Mouse (Mus musculus): Measurements from ENCODE around the gene Adamts10. TPM values are rescaled to one million over a fixed set of nuclear protein-coding genes. Genes with fewer than 3 reads are reported as not detected.

Gene Adamts10
- polyA plus RNA-seq, 1 experiment from 2014 or later, result 54.7 TPM

- no peak overlapping the region for H3K4me3 ChIP-seq (ENCODE audit: low read depth, low read length)
- H3K27ac ChIP-seq (ENCODE audit: low read depth, low read length), result no peak overlapping the region
- no peaks in the 10 kb centered on the region for H3K27me3 ChIP-seq (ENCODE audit: control insufficient read depth, insufficient read depth, low read length)
- no peaks in the 10 kb centered on the region; the same call in 1 of the 2 replicates for H3K36me3 ChIP-seq (ENCODE audit: control insufficient read depth, insufficient read depth, low read length)
- no peaks in the 10 kb centered on the region for H3K9me3 ChIP-seq (ENCODE audit: control insufficient read depth, low read length)
- ATAC-seq (replicated peaks; ENCODE audit: low FRiP score) (no peak), DNase-seq (ENCODE audit: low spot score) (no peak)
- H3K9ac ChIP-seq (ENCODE audit: low read length), result no peak overlapping the region
- no peaks in the 10 kb centered on the region for H3K4me1 ChIP-seq (replicated peaks; ENCODE audit: control insufficient read depth, insufficient read depth, low read length)
- H3K4me2 ChIP-seq (ENCODE audit: low read depth, low read length, severe bottlenecking), result no peak overlapping the region
- WGBS, result 97% methylated on average over 4 of the region's 4 CpGs
Measured at GRCm38 (mm10) chr17:33539878-33540277, 15.9 kb downstream of the Adamts10 start.

DNA sequence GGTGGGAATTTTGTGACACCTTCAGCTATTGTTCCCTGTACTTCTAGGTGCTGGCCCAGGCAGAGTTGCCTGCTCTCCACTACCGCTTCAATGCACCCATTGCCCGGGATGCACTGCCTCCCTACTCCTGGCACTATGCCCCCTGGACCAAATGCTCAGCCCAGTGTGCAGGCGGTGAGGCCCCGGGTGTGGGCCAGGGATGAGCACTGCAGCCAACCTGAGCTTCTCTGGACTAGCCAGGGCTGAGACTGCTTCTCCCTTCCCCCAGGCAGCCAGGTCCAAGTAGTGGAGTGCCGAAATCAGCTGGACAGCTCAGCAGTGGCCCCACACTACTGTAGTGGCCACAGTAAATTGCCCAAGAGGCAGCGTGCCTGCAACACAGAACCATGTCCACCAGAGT, 25.2 kb downstream of the Adamts10 start:
- Histone ChIP-seq H3K27me3 (ENCODE audit: control insufficient read depth, insufficient read depth, low read length) (no peaks in the 10 kb centered on the region), H3K4me1 (replicated peaks; ENCODE audit: control insufficient read depth, insufficient read depth, low read length) (no peaks in the 10 kb centered on the region), H3K9ac (ENCODE audit: low read length) (no peak overlapping the region), H3K9me3 (ENCODE audit: control insufficient read depth, low read length) (no peaks in the 10 kb centered on the region), H3K27ac (ENCODE audit: low read depth, low read length) (no peak overlapping the region), H3K4me2 (ENCODE audit: low read depth, low read length, severe bottlenecking) (no peak overlapping the region), H3K4me3 (ENCODE audit: low read depth, low read length) (no peak overlapping the region), H3K36me3 (ENCODE audit: control insufficient read depth, insufficient read depth, low read length) (no peaks in the 10 kb centered on the region)
- no peak for DNase-seq (ENCODE audit: low spot score)
- no peak for ATAC-seq (replicated peaks; ENCODE audit: low FRiP score)
- 88% methylated on average over 6 of the region's 6 CpGs for WGBS

DNA sequence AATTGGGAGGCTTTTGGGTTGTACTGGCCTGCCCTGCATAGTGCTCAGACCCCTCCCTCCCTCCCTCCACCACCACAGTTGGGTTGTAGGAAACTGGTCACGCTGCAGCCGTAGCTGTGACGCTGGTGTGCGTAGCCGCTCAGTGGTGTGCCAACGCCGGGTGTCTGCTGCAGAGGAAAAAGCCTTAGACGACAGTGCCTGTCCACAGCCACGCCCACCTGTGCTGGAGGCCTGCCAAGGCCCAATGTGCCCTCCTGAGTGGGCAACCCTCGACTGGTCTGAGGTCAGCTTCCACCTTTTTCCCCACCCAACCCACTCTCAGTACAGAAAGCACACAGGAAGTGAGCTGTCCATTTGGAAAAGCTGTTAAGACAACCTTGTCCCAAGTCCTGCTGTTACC, 26.4 kb downstream of the Adamts10 start:
- no peaks in the 10 kb centered on the region for H3K4me1 ChIP-seq (replicated peaks; ENCODE audit: control insufficient read depth, insufficient read depth, low read length)
- ATAC-seq (replicated peaks; ENCODE audit: low FRiP score) (no peak), DNase-seq (ENCODE audit: low spot score) (no peak)
- WGBS, result 85% methylated on average over 10 of the region's 10 CpGs
- H3K27ac ChIP-seq (ENCODE audit: low read depth, low read length), result no peak overlapping the region
- no peaks in the 10 kb centered on the region for H3K9me3 ChIP-seq (ENCODE audit: control insufficient read depth, low read length)
- H3K4me2 ChIP-seq (ENCODE audit: low read depth, low read length, severe bottlenecking), result no peak overlapping the region
- H3K36me3 ChIP-seq (ENCODE audit: control insufficient read depth, insufficient read depth, low read length), result no peaks in the 10 kb centered on the region
- no peak overlapping the region for H3K4me3 ChIP-seq (ENCODE audit: low read depth, low read length)
- H3K27me3 ChIP-seq (ENCODE audit: control insufficient read depth, insufficient read depth, low read length), result no peaks in the 10 kb centered on the region
- no peak overlapping the region for H3K9ac ChIP-seq (ENCODE audit: low read length)

DNA sequence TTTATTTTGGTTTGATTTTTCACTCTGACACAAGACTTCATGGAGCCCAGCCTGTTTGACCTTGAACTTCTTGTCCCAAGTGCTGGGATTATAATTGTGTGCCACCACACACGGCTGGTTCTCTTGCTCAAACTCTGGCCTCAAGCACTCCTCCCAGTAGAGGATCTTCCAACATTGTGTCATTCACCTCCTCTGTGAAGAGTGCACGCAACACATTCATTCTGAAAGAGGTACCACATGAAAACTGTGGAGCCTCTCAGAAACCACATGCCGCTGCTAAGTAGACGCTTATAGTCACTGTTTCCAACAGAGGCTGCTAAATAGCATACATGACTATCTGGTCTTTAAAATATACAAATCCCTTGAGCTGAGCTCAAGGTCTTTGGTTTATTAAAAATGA, 28.1 kb downstream of the Adamts10 start:
- H3K36me3 ChIP-seq (ENCODE audit: control insufficient read depth, insufficient read depth, low read length), result no peaks in the 10 kb centered on the region
- H3K4me2 ChIP-seq (ENCODE audit: low read depth, low read length, severe bottlenecking), result no peak overlapping the region
- H3K4me1 ChIP-seq (replicated peaks; ENCODE audit: control insufficient read depth, insufficient read depth, low read length), result no peaks in the 10 kb centered on the region
- no peaks in the 10 kb centered on the region for H3K27me3 ChIP-seq (ENCODE audit: control insufficient read depth, insufficient read depth, low read length)
- H3K27ac ChIP-seq (ENCODE audit: low read depth, low read length), result no peak overlapping the region
- WGBS, result 94% methylated on average over 4 of the region's 4 CpGs
- no peak for DNase-seq (ENCODE audit: low spot score)
- H3K9me3 ChIP-seq (ENCODE audit: control insufficient read depth, low read length), result no peaks in the 10 kb centered on the region
- H3K4me3 ChIP-seq (ENCODE audit: low read depth, low read length), result no peak overlapping the region
- H3K9ac ChIP-seq (ENCODE audit: low read length), result no peak overlapping the region
- no peak for ATAC-seq (replicated peaks; ENCODE audit: low FRiP score)

GRCm38 (mm10) chr17:33552964-33553363, 29.0 kb downstream of the Adamts10 start:
- 44% methylated on average over 4 of the region's 4 CpGs for WGBS
- H3K27me3 ChIP-seq (ENCODE audit: control insufficient read depth, insufficient read depth, low read length), result no peaks in the 10 kb centered on the region
- DNase-seq (ENCODE audit: low spot score) (peak; percentile 71), ATAC-seq (replicated peaks; ENCODE audit: low FRiP score) (peak; percentile 27; the same call in 1 of the 2 replicates)
- H3K4me3 ChIP-seq (ENCODE audit: low read depth, low read length), result no peak overlapping the region
- no peak overlapping the region for H3K27ac ChIP-seq (ENCODE audit: low read depth, low read length)
- H3K4me2 ChIP-seq (ENCODE audit: low read depth, low read length, severe bottlenecking), result no peak overlapping the region
- H3K36me3 ChIP-seq (ENCODE audit: control insufficient read depth, insufficient read depth, low read length), result no peaks in the 10 kb centered on the region
- H3K9me3 ChIP-seq (ENCODE audit: control insufficient read depth, low read length), result no peaks in the 10 kb centered on the region
- no peaks in the 10 kb centered on the region for H3K4me1 ChIP-seq (replicated peaks; ENCODE audit: control insufficient read depth, insufficient read depth, low read length)
- H3K9ac ChIP-seq (ENCODE audit: low read length), result no peak overlapping the region

DNA sequence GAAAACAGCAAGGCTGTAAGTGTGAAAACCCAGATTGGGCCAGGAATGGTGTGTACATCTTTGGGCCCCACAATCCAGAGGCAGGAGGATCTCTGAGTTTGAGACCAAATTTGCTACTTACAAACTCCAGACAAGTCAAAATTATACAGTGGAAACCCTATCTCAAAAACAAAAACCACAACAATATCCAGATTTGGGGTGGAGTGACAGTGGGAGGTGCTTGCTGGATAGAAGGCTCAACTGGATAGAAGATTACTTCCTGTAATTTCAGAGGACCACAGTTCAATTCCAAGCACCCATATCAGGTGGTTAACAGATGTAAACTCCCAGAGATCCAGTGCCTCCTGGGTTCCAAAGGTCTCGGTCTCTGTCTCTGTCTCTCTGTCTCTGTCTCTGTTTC, 30.5 kb downstream of the Adamts10 start:
- no peaks in the 10 kb centered on the region for H3K9me3 ChIP-seq (ENCODE audit: control insufficient read depth, low read length)
- no peak overlapping the region for H3K4me2 ChIP-seq (ENCODE audit: low read depth, low read length, severe bottlenecking)
- 95% methylated on average over 1 of the region's 1 CpGs for WGBS
- H3K36me3 ChIP-seq (ENCODE audit: control insufficient read depth, insufficient read depth, low read length), result no peaks in the 10 kb centered on the region
- ATAC-seq (replicated peaks; ENCODE audit: low FRiP score), result no peak
- DNase-seq (ENCODE audit: low spot score), result no peak
- H3K9ac ChIP-seq (ENCODE audit: low read length), result no peak overlapping the region
- no peaks in the 10 kb centered on the region for H3K4me1 ChIP-seq (replicated peaks; ENCODE audit: control insufficient read depth, insufficient read depth, low read length)
- no peak overlapping the region for H3K4me3 ChIP-seq (ENCODE audit: low read depth, low read length)
- H3K27me3 ChIP-seq (ENCODE audit: control insufficient read depth, insufficient read depth, low read length), result no peaks in the 10 kb centered on the region
- no peak overlapping the region for H3K27ac ChIP-seq (ENCODE audit: low read depth, low read length)

DNA sequence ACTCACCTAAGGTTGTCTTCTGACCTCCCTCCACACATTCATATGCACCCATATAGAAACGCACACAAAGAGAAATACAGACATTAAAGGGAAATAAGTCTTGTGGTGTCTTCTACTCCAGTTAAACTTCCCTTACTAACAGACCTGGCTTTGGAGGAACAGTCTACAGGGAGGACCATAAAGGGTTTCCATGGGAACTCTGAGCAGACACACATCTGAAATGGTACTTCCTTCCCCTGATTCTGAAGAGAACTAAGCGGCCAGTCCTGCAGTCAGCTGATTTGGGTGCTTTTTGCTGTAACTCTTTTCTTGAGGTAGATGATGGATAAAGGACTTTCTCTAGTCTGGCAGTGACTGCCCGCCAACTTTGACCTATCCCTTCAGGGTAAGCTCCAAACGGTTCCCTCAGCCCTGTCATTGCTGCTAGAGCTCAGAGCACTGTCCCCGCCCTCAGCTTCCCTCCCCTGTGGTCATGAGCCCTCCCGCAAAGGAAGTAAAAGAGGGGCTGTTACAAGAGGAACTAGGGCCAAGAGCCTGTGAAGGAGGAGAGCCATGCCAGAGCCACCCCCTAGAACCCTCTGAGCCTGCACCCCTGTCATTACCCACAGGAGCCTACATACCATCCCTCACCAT, 31.3 kb downstream of the Adamts10 start, which contains the start of gene Myo1f:
Gene Myo1f (plus strand): TSS at position 485 of the 633 bp plus-strand sequence.
- Histone ChIP-seq H3K4me2 (ENCODE audit: low read depth, low read length, severe bottlenecking) (no peak within 1 kb of the TSS), H3K27ac (ENCODE audit: low read depth, low read length) (no peak within 1 kb of the TSS), H3K36me3 (ENCODE audit: control insufficient read depth, insufficient read depth, low read length) (no peaks in the 10 kb centered on the region), H3K9me3 (ENCODE audit: control insufficient read depth, low read length) (no peaks in the 10 kb centered on the region), H3K9ac (ENCODE audit: low read length) (no peak within 1 kb of the TSS), H3K4me3 (ENCODE audit: low read depth, low read length) (no peak within 1 kb of the TSS), H3K27me3 (ENCODE audit: control insufficient read depth, insufficient read depth, low read length) (no peaks in the 10 kb centered on the region), H3K4me1 (replicated peaks; ENCODE audit: control insufficient read depth, insufficient read depth, low read length) (no peaks in the 10 kb centered on the region)
- WGBS, result 52% methylated on average over 6 of the region's 6 CpGs
- DNase-seq (ENCODE audit: low spot score), result no peak
- no peak for ATAC-seq (replicated peaks; ENCODE audit: low FRiP score)

DNA sequence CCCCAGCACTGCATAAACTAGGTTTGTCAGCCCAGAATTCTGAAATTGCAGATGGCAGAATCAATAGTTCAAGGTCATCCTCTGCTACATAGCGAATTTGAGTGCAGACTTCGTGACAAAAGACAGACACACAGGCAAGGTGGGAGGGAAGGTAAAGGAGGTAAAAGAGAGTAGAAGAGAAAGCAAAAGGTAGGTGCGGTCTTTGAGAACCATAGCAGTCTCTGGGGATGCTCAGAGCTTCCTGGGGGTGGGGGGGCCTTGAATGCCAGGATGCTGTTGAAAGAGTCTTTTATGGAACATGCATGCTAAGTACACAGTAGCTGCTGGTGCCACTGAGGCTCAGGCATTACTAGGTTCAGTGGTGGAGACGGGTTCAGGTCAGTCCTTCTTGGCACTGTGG, 33.9 kb downstream of the Adamts10 start:
- DNase-seq (ENCODE audit: low spot score) (no peak), ATAC-seq (replicated peaks; ENCODE audit: low FRiP score) (no peak)
- no peak overlapping the region for H3K27ac ChIP-seq (ENCODE audit: low read depth, low read length)
- no peaks in the 10 kb centered on the region for H3K4me1 ChIP-seq (replicated peaks; ENCODE audit: control insufficient read depth, insufficient read depth, low read length)
- H3K4me2 ChIP-seq (ENCODE audit: low read depth, low read length, severe bottlenecking), result no peak overlapping the region
- H3K27me3 ChIP-seq (ENCODE audit: control insufficient read depth, insufficient read depth, low read length), result no peaks in the 10 kb centered on the region
- WGBS, result 76% methylated on average over 4 of the region's 4 CpGs
- H3K4me3 ChIP-seq (ENCODE audit: low read depth, low read length), result no peak overlapping the region
- H3K9me3 ChIP-seq (ENCODE audit: control insufficient read depth, low read length), result no peaks in the 10 kb centered on the region
- no peak overlapping the region for H3K9ac ChIP-seq (ENCODE audit: low read length)
- no peaks in the 10 kb centered on the region for H3K36me3 ChIP-seq (ENCODE audit: control insufficient read depth, insufficient read depth, low read length)

DNA sequence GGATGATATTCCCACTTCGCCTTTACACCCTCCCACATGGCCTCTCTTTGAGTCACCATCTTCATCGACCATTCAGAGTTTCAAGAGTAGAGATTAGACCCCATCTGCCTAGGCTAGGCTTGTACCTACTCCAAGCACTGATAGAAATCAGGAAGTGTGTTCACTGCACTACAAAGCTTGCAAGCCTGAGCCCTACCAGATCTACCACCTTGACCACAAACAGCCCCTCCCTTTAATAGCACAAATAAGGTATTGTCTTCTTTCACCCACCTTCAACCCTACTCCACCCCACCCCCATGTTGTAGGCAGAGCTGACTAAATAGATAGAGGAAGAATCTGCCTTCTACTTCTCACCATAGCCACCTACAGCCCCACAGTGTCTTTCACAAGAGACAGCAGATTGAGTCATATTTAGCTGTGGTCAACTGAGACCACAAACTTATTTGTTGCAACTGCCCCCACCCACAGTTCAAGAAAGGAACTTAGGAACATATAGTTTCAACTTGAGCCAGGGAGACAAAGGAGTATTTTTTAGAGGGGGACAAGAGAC, 39.6 kb downstream of the Adamts10 start:
- Histone ChIP-seq H3K27me3 (ENCODE audit: control insufficient read depth, insufficient read depth, low read length) (no peaks in the 10 kb centered on the region), H3K36me3 (ENCODE audit: control insufficient read depth, insufficient read depth, low read length) (no peaks in the 10 kb centered on the region), H3K9ac (ENCODE audit: low read length) (no peak overlapping the region), H3K4me2 (ENCODE audit: low read depth, low read length, severe bottlenecking) (no peak overlapping the region), H3K4me1 (replicated peaks; ENCODE audit: control insufficient read depth, insufficient read depth, low read length) (no peaks in the 10 kb centered on the region), H3K9me3 (ENCODE audit: control insufficient read depth, low read length) (no peaks in the 10 kb centered on the region), H3K27ac (ENCODE audit: low read depth, low read length) (no peak overlapping the region), H3K4me3 (ENCODE audit: low read depth, low read length) (no peak overlapping the region)
- 66% methylated on average over 2 of the region's 2 CpGs for WGBS
- no peak for ATAC-seq (replicated peaks; ENCODE audit: low FRiP score)
- DNase-seq (ENCODE audit: low spot score), result no peak

All from forebrain, embryonic 11.5 days (tissue).